Mouse (Mus musculus) thymus, postnatal 36 days (tissue): ENCODE measurements at regions not wholly inside any gene's neighbourhood (a gene's known extent, or its start where the extent isn't known, plus 50 kb on each side); places are given as distances from the start of the nearest gene placed in this dataset.
A peak's percentile ranks its signal among the peaks of the same experiment; 100 is the strongest.

Source experiments
- DNase-seq, 2 experiments: peaks; one replicate each; pipeline ENCODE4 v3.0.0; 2022; ENCODE audit warnings: mixed read lengths in 2 of 2

DNA sequence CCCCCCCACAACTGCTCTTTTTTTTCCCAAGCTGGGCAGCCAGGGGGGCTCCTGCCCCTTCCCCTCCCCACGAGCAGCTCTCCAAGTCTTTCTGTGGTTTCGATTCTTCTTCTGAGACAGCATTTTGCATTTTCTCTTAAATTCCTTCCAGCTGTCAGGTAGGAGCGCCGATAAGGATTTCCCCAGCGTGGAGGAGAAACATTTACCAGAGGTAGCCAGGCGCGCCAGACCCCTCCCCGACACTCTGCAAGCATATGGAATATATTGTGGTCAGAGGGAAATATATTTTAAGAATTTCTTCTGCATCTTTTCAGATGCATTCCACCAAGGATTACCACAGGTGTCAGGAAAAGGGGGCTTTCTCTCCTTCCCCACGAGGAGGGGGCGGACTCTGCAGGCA lies 111.9 kb downstream of the Tbx5 start:
- no peak for DNase-seq

DNA sequence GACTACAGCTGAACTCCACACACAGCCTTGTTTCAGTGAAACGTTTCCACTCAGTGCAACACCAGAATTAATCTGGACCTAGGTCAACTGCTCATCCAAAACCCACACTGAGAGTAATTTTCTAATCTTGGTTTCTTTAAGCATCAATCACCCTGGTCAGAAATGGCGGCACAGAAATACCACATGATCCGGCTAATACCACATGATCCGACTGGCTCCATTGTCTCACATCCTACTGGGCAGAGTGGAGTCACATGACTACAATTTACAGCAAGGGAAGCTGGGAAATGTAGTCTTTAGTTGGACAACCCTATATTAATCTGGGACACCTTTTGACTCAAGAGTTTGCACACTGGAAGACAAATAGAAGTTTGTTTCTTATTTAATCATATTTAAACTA lies 115.9 kb downstream of the Tbx5 start:
- DNase-seq = no peak

DNA sequence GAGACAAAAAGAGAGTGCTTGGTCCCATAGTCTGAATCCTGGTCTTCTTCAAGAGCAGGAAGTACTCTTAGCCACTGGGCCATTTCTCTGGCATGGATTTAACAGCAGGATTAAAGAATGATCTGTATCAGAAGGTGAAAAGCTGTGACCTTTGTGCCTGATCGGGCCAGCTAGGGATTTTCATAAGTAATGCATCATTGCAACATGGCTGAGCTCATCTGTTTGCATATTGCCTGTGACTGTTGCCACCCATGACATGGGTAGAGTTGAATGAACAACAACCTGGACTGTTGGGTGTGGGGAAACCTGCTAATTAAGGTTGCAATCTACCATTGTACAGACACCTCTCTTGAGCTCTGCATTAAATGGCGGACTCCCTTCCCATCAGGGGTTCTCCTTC lies 119.6 kb downstream of the Tbx5 start:
- DNase-seq = no peak

DNA sequence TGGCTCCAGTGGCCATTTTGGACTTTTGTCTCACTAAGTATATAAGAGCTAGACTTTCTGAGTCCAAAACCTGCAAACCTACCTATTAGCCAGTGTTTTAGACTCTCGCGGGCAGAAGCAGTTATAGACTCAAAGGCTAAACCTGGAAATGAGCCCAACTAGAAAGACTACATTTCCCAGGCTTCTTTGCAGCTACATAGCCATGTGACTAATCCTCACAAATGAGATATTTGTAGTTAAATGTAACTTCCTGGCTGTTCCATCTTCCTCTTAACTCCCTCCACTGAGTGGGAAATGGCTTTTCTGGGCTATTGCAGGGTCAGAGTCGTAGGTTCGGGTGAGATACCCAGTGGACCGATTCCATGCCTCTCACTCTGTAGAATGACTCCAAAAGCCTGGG lies 120.7 kb downstream of the Tbx5 start:
- DNase-seq = no peak

DNA sequence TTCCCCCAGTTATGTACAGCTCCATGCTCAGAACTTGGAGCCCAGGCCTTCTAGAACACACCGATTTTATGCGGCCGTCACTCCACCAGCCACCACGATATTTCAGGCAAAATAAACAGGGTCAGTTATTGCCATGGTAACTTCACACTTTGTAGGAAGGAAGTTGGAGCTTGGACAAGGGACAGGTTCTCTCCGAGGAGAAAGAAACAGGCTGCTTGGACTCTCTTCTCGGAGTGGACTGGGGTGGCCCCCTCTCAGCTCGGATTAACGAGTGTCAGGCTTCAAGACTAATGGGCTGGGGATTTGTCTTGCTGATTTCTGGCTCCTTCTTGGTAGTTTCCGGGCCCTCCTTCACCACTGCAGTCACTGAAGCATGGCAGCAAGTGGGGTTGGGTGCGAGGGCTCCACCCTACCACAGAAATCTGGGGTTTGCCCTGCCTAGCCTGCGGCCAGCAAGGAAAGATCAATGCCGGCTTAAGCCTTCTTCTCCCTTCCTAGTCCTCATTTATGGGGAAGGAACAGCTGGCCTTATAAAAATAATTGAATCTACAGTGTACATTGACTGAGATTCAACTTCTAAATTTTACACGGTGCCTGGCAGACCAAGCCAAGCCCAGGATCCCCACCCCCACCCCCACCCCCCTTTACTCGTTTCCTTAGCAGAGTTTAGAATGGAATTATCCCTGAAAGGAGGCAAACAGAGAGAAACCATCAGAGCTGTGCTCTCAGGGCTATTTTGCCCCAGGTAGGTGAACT lies 121.5 kb downstream of the Tbx5 start:
- DNase-seq = no peak

DNA sequence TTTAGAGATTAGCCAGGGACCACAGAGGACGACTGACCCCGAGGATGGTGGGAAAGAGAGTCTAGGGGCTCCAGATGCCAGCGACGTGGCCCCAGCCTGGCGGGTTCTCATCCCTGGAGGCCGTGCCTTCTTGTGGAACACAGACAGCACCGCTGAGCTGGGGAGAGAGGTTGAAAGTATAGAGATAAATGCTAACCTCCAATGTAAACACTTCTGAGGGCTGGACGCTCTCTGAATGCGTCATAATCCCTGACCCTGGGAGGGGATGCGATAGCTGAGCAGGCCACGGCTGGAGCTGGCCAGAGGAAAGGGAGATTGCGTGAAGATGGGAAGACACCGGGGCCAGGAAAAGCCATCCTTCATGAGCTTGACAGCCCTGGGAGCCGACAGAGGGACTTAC lies 126.5 kb downstream of the Tbx5 start:
- no peak for DNase-seq

DNA sequence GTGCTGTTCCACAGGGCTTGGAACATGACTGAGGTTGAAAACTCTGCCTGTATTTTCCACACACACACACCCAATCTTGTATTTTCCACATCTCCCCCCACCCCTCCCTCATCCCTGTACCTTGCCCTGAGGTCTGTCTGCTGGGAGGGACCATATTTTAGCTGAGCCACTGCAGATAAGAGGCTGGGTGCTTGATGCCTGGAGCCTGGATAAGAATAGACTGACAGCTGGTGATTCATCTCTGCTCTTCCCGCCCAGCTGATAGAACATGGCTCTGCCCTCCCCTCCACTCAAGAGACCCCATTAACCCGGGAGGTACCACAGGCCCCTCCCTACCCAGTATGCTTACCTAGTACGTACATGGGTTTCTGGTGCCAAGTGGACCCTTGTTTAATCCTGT lies 132.3 kb downstream of the Tbx5 start:
- DNase-seq = no peak

DNA sequence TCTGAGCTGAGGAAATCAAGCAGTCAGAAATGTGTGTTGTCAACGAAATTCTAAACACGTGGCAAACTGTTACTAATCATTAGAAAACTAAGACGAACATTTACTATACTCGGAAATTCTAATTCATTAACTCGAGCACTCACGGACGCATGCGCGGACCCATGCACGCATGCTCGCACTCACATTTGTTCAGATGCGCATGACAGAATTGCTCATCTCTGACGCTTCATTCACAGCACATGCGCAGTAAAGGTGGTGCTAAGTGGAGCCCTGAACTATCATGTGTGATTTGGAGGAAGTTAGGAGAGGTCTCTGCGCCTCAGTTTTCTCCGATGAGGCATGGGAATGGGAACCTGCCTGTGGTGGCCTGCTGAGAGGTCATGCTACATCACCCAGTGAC lies 138.8 kb downstream of the Tbx5 start:
- no peak for DNase-seq

DNA sequence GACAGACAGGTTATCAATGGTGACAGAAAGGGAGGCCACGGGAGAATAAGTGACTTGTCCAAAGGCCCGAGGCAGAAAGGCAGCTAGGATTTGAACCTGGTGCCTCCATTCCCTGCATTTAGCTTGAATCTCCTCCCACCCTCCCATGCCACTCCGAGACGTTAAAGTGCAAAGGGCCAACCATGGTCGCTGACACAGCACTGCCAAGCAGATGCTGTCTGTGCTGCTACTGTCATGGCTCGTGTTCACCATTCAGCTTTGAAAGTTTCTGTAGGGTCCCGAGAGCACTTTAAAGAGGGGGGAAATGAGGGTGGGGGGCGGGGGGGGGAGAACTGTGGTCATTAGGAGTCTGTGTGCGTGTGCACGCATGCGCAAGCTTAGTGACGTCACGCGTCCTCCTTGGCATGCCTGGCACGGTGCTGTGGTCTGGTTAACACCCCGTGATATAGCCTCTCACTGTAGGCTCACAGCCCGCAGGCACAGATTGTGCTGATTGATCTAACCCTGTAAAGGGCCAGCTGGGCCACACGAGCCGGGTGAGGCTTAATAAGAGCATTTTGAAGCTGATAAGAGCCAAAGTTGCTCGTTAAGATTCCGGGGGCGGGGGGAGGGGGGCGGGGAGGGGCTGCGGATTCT lies 140.5 kb downstream of the Tbx5 start:
- no peak for DNase-seq

DNA sequence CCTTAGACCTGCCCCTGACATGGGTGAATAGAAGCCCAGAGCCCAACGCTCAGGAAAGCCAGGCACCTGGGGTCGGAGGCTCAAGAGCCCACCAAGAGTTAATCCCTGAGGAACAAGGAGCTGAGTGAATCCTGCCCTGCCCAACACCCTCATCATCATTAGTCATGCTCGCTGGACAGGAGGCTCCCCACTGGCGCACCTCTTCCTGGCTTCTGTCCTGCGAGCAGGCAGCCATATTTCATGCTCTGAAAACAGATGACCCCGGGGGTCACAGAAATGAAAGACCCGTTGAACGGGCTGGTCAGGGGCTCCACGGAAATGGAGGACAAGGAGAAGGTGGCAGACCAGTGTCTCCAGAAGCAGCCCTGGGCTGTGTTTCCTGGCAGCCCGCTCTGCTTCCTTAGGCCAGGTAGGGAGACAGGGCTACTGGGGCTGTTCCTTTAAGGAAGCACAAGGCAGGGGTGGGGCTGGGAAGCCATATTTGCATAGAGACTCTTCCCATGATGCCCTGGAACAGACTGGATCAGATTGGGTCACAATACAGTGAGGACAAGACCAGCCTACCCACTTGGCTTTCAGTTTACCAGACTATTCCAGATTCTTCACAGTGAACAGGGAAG lies 138.1 kb upstream of the Rbm19 start:
- DNase-seq = no peak

DNA sequence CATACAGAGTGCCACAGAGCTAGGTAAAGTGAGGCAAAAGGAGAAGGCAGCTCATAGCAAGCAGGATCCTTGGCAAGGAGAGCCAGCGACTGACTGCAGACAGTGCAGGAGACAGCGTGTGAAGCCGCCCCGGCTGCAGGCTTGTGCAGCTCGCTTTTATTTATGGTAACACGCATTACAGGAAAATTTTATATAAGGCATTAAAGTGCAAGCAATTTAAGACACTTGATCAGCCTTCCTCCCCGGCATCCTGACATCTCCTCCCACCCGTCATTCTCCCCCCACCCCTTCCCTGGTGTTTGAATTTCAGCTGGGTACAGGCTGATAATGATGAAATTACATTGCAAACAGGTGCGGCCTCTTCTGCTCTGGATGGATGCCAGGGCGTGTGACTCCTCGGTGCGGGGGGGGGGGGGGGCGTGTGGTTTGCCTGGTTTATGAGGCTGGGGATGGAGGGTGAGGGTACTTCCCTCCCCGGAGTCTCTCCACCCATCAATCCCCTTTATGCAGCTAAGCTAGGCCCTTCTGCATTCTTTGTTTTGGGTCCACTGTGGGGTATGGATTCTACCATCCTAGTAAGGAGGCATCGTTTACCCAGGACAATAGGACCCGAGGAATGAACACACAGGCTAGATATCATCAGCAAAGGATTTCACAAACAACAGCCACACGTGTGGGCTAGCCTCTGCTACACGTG lies 135.0 kb upstream of the Rbm19 start:
- DNase-seq = no peak

DNA sequence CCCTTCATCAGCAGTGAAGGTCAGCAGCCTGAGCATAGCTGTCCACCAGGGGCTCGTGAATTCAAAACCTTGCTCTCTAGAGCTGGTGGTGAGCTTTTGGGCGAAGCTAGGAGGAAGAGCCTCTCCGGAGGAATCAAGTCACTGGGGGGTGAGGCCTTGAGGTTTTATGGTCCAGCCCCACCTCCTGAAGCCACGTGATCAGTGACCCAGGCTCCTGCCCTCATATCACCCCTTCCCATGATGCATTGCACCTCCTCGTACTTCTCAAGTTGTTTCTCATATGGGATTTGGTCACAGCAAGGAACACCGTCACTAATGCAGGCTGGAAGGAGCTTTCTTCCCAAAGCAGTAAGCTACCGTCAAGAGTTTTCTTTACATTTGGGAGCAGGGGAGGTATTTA lies 132.1 kb upstream of the Rbm19 start:
- DNase-seq = no peak

DNA sequence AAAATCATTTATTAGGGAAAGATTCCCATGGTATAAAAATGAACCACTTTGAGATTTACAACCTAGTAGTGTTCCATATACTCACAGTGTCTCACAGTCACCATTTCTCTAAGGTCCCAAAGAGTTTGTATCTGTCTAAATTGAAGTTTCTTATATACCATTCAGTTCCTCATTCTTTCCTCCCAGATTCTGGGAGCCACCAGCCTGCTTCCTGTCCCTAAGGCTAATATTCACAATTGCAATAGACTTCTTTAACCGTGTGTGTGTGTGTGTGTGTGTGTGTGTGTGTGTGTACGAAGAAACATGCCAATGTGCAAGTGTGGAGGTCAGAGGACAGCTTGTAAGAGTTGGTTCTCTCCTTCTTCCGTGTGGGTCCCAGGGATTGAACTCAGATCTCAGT lies 124.1 kb upstream of the Rbm19 start:
- no peak for DNase-seq

DNA sequence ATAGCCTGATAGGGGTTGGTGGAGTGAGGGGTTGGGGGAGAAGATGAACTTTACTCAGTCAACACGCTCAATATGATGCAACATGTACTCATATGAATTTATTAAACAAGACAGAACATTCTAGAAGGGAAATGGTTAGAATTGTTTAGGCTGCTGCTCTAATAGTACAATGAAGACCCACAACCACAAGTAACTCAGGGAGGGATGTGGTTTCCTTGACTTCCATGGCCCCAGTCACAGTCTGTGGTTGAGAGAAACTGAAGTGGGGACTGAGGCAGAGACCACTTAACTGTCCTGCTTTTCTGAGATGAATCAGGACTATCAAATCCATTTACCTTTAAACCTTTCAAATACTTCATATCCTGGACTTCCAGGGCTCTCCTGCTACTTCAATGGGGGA lies 120.5 kb upstream of the Rbm19 start:
- no peak for DNase-seq

DNA sequence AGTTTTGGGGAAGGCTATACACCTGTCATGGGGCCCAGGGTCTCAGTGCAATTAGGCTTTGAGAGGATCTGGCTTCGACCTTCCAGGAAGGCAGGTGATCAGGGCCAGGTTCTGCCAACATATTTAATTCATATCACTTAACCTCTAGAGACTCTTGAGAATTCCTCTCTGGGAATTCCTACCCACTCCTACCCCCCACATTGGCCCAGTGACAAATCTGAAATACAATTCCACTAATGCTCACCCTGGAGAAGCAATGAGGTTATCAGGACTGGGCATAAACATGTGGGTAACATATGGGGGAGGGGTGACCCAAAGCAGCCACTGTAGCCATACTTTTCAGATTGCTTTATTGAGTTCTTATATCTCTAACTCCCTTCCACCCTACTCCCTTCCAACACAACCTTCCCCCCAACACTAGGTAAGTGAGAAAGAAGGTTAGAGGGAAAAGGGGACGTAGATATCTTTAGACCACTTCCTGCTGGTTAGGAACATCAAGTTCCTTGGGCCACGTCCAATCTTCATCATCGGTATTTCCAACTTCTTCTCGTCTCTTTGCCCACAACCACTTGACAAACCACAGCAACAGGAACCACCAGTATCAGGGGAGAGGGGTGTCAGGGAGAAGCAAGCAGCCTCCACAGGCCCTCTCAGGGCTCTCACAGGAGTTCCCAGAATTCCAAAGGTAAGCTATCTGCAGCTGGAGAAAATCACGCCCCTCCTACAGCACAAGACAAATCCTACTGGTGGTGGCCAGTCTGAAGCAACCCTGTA lies 110.4 kb upstream of the Rbm19 start:
- DNase-seq = no peak

DNA sequence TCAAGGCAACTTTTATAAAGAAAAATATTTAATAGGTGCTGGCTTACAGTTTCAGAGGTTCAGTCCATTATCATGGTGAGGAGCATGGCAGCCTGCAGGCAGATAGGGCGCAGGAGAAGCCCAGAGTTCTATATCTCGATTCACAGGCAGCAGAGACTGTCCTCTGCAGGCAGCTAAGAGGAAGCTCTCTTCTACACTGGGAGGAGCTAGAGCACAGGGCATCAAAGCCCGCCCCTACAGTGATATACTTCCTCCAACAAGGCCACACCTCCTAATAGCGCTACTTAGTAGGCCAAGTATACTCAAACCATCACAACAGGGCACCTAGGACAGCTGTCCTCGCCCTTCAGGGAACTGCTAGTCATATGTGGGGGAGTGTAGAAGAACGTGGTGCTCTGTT lies 108.5 kb upstream of the Rbm19 start:
- no peak for DNase-seq

DNA sequence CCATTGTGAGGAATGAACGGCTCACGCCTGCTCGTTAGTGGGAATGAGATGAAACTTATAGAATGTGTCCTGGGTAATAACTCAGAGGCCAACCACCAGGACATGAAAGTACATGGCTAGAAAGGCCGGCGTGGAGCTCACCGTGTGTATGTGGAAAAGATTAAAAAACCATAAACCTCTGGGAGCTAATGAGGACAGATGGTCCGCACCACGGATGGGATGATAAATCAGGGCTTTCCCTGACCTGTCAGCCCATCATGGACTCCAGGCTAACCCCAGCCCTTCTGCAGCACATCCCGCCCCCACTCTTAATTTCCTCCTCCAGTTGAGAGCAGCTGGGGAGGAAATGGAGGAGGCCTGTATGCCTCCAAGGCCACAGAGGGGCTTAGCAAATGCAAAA lies 108.0 kb upstream of the Rbm19 start:
- no peak for DNase-seq

DNA sequence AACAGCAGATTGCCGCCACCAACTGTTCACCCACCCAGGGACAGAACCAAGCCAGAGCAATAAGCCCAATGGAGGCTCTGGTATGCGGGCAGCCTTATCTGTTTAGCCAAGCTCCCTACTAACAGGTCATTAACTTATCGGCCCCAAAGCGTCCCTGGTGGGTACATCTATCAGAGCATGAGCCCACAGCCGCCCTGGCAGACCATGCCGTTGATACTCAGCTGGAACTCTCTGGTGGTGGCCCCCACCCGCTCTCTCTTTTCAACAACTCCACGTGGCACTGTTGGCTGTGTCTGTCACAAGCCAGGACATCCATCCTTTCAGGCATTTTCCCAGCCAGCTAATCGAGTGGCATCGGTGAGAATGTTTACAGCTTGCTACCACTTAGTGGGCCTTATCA lies 100.8 kb upstream of the Rbm19 start:
- DNase-seq = no peak

DNA sequence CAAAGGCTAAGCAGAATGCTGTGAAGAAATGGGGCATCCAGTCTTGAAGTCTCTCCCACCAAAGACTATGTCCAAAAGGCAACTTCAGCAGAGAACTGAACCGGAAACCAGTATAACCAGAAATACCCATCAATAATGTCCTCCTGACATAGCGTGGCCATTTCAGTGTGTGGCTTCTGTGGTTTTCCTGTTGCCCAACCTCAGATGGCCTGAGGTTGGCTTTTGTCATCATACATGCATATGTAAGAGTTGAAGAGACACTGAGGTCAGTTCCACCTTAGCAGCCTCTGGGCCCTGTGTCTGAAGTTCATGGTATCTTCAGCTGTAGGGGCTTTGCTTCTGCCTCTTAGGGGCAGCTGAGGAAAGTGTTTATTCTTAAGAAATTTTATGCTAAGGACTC lies 98.1 kb upstream of the Rbm19 start:
- no peak for DNase-seq

DNA sequence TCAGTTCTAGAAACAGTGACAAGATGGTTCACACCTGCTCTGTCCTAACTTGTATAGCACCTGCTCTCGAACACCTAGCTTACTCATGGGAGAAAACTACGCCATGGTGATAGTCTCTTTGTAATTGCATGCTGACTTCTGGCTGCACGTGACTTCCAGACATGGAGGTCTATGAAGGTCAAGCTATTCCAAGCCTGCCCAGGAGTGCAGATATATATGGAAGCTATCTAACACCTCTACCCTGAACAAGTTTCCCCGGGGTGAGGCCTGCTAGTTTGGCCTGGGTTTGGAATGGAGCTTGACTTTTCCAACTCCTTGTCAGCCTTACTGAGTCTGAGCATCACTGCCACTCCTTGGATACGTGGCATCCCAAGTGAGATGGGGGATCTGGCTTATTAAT lies 95.5 kb upstream of the Rbm19 start:
- no peak for DNase-seq

DNA sequence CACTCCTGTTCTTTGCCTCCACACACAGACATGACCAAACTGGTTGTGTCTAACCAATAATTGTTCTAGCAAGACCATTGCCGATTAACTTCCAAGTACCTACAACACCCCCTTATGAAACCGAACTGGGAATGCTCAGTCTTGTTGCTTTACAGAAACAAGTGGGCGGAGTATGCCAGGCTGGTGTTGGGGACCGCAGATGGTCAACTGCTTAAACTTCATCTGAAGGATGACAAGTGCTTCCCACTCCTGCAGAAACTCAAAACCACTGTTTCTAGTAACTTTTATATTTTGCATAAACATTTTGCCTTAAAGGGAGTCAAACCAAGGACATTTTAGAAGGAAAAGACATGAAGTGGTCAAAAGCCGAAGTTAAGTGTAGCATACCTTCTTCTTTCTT lies 94.0 kb upstream of the Rbm19 start:
- DNase-seq = no peak

DNA sequence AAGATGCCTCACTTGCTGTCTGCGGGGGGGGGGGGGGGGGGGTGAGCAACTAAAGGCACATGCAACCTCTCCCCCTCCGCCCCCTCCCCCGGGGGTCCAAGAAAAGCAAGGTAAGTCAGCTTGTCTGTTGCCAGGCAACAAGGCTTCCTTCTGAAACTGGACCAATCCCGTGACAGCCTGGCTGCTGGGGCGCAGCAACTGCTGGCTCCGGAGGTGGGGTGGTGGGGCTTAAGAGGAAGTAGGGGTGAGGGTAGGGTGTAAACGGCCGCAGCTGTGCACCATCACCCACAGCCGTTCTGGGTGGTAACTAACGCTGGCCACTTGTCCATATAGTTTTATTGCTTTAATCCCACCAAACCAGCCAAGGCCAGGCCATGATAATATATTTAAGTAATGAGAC lies 92.2 kb upstream of the Rbm19 start:
- DNase-seq = peak; percentile 52 to 75

DNA sequence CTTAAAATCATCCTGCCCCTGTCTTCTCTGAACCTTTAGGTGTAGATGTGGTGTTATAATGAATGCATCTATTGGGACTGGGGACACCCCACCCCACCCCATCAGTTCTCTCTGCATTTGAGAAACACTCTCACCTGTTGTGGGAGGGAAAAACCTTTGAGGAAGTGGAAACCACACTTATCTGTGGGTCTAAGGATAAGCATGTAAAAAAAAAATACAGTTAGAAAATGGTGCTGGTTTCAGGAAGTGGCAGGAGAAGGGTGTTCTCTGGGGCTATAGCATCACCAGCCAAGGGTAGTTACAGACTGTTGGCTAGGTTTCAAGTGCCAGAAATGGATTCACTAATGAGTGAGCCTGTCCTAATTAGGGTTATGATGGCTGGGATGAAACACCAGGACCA lies 91.1 kb upstream of the Rbm19 start:
- no peak for DNase-seq
